Mouse (Mus musculus) lung, postnatal 0 days (tissue): ENCODE measurements around the gene Heatr5a. TPM values are rescaled to one million over a fixed set of nuclear protein-coding genes. Genes with fewer than 3 reads are reported as not detected.

ENCODE experiments used
- ATAC-seq: fragments of 200-750 bp; cut with Nextera tagmentation; 2 replicates; pipeline ENCODE4 v1.8.0; 2017; ENCODE audit warnings: moderate library complexity
- DNase-seq: peaks from one replicate; pipeline ENCODE4 v3.0.0-alpha.2; 2016; ENCODE audit warnings: low spot score
- H3K27ac ChIP-seq: fragments of 300-500 bp; sonication (generic); 2 replicates; pipeline ENCODE4 v1.5.1; 2014; ENCODE audit warnings: antibody characterized with exemption, mild to moderate bottlenecking, low read length, mixed read lengths
- H3K27me3 ChIP-seq: fragments of 300-500 bp; sonication (generic); replicated peaks from 2 replicates; pipeline ENCODE4 v1.6.1; 2014; ENCODE audit warnings: low read length, mixed read lengths; ENCODE audit not compliant: insufficient read depth
- H3K36me3 ChIP-seq: fragments of 300-500 bp; sonication (generic); 2 replicates; pipeline ENCODE4 v1.6.1; 2014; ENCODE audit warnings: low read length, mixed read lengths; ENCODE audit not compliant: insufficient read depth
- H3K4me1 ChIP-seq: fragments of 300-500 bp; sonication (generic); 2 replicates; pipeline ENCODE4 v1.6.1; 2014; ENCODE audit warnings: antibody characterized with exemption, low read depth, low read length, mixed read lengths; ENCODE audit not compliant: insufficient read depth
- H3K4me2 ChIP-seq: fragments of 300-500 bp; sonication (generic); replicated peaks from 2 replicates; pipeline ENCODE4 v1.6.1; 2014; ENCODE audit warnings: low read depth, mild to moderate bottlenecking, low read length, moderate library complexity, mixed read lengths
- H3K4me3 ChIP-seq: fragments of 300-500 bp; sonication (generic); 2 replicates; pipeline ENCODE4 v1.5.1; 2014; ENCODE audit warnings: low read depth, low read length
- H3K9ac ChIP-seq: fragments of 300-500 bp; sonication (generic); replicated peaks from 2 replicates; pipeline ENCODE4 v1.6.1; 2014; ENCODE audit warnings: low read depth, mild to moderate bottlenecking
- H3K9me3 ChIP-seq: fragments of 300-500 bp; sonication (generic); 2 replicates; pipeline ENCODE4 v1.6.1; 2016; ENCODE audit warnings: low read length, mixed read lengths
- CTCF ChIP-seq: IDR thresholded peaks from 2 replicates; pipeline ENCODE4 v1.5.1; 2016; ENCODE audit warnings: antibody characterized with exemption, mild to moderate bottlenecking
- EP300 ChIP-seq: IDR thresholded peaks from 2 replicates; pipeline ENCODE4 v1.6.1; 2016; ENCODE audit warnings: antibody characterized with exemption, mild to moderate bottlenecking, control low read depth
- WGBS: fragments of 180-500 bp; shearing (Covaris S2); extraction: QIAGEN DNeasy Blood & Tissue Kit; methylation state at CpG from one replicate; pipeline ENCODE4 v1.1.7; 2014; 5-methylcytosine and 5-hydroxymethylcytosine counted together
- polyA plus RNA-seq: library from polyadenylated mRNA; unstranded; fragments of >200 nt; fragmentation: Nextera tagmentation; extraction: Ambion mirVana; gene quantifications from 2 replicates; pipeline ENCODE4 v1.2.1, GENCODE M21; 2015

The Heatr5a gene
- polyA plus RNA-seq, 1 experiment from 2014 or later = 5.0 TPM

- Histone ChIP-seq H3K27me3 (no peaks in the 10 kb centered on the region), H3K4me1 (no peaks in the 10 kb centered on the region; the same call in 1 of the 2 replicates), H3K27ac (no peak overlapping the region), H3K36me3 (no peaks in the 10 kb centered on the region), H3K4me2 (peak overlapping the region; percentile 28; the same call in 1 of the 2 replicates), H3K9me3 (no peaks in the 10 kb centered on the region), H3K4me3 (no peak overlapping the region), H3K9ac (no peak overlapping the region)
- ATAC-seq = no peak
- WGBS = 61% methylated on average over 15 of the region's 15 CpGs
- no peak for DNase-seq
- no peak for TF ChIP-seq CTCF
- TF ChIP-seq EP300 = no peak
Measured at GRCm38 (mm10) chr12:52009928-52010629, 39.0 kb upstream of the Heatr5a start.

GRCm38 (mm10) chr12:52006633-52006994 lies 35.5 kb upstream of the Heatr5a start:
- WGBS = 25% methylated on average over 5 of the region's 5 CpGs

GRCm38 (mm10) chr12:52005877-52006632 lies 34.9 kb upstream of the Heatr5a start, which contains the start of gene Dtd2:
Gene Dtd2, minus strand, starts transcription at chr12:52006501.
- ATAC-seq = peak; percentile 98
- H3K9me3 ChIP-seq = no peaks in the 10 kb centered on the region
- WGBS = 2% methylated on average over 46 of the region's 46 CpGs
- peak within 1 kb of the TSS; percentile 66 for H3K27ac ChIP-seq
- no peaks in the 10 kb centered on the region for H3K27me3 ChIP-seq
- no peaks in the 10 kb centered on the region; the same call in 1 of the 2 replicates for H3K4me1 ChIP-seq
- DNase-seq = peak; percentile 94
- peak within 1 kb of the TSS; percentile 77 for H3K9ac ChIP-seq
- H3K4me2 ChIP-seq = peak within 1 kb of the TSS; percentile 85
- no peak for TF ChIP-seq EP300
- TF ChIP-seq CTCF = no peak
- H3K4me3 ChIP-seq = peak within 1 kb of the TSS; percentile 84
- no peaks in the 10 kb centered on the region for H3K36me3 ChIP-seq

More at GRCm38 (mm10) chr12:52006633-52006994, 35.5 kb upstream of the Heatr5a start:
- H3K9me3 ChIP-seq = no peaks in the 10 kb centered on the region
- H3K36me3 ChIP-seq = no peaks in the 10 kb centered on the region
- H3K4me1 ChIP-seq = no peaks in the 10 kb centered on the region; the same call in 1 of the 2 replicates
- H3K9ac ChIP-seq = peak overlapping the region; percentile 77; the same call in 1 of the 2 replicates
- no peak for DNase-seq
- no peak for TF ChIP-seq CTCF
- no peak for TF ChIP-seq EP300
- peak overlapping the region; percentile 84 for H3K4me3 ChIP-seq
- no peaks in the 10 kb centered on the region for H3K27me3 ChIP-seq
- peak; percentile 65 for ATAC-seq
- H3K4me2 ChIP-seq = peak overlapping the region; percentile 85
- H3K27ac ChIP-seq = 0 out of 2 replicates have a peak overlapping the region, but pooled peaks have one; percentile 4

- Histone ChIP-seq H3K27ac (no peak overlapping the region), H3K9ac (no peak overlapping the region), H3K4me1 (no peaks in the 10 kb centered on the region; the same call in 1 of the 2 replicates), H3K27me3 (no peaks in the 10 kb centered on the region), H3K36me3 (no peaks in the 10 kb centered on the region), H3K4me3 (no peak overlapping the region), H3K4me2 (no peak overlapping the region), H3K9me3 (no peaks in the 10 kb centered on the region)
- no peak for TF ChIP-seq EP300
- no peak for TF ChIP-seq CTCF
- DNase-seq (no peak), ATAC-seq (no peak)
- 85% methylated on average over 3 of the region's 3 CpGs for WGBS
Measured at GRCm38 (mm10) chr12:52002746-52003145, 31.6 kb upstream of the Heatr5a start.

- H3K4me3 ChIP-seq = no peak overlapping the region
- WGBS = 16% methylated on average over 4 of the region's 4 CpGs
- no peaks in the 10 kb centered on the region for H3K36me3 ChIP-seq
- no peak overlapping the region for H3K4me2 ChIP-seq
- H3K27me3 ChIP-seq = no peaks in the 10 kb centered on the region
- H3K27ac ChIP-seq = no peak overlapping the region
- ATAC-seq (peak; percentile 60), DNase-seq (peak; percentile 84)
- no peaks in the 10 kb centered on the region for H3K9me3 ChIP-seq
- no peak overlapping the region for H3K9ac ChIP-seq
- H3K4me1 ChIP-seq = no peaks in the 10 kb centered on the region; the same call in 1 of the 2 replicates
- TF ChIP-seq EP300 = no peak
- peak; percentile 86 for TF ChIP-seq CTCF
Measured at GRCm38 (mm10) chr12:52001544-52001943, 30.4 kb upstream of the Heatr5a start.

GRCm38 (mm10) chr12:51998366-51998932 lies 27.3 kb upstream of the Heatr5a start:
- TF ChIP-seq CTCF (no peak), EP300 (no peak)
- peaks cover 3% of the 10 kb centered on the region; the same call in 1 of the 2 replicates for H3K36me3 ChIP-seq
- H3K4me1 ChIP-seq = no peaks in the 10 kb centered on the region
- H3K9me3 ChIP-seq = no peaks in the 10 kb centered on the region
- H3K4me3 ChIP-seq = no peak overlapping the region
- no peak overlapping the region for H3K4me2 ChIP-seq
- H3K27ac ChIP-seq = no peak overlapping the region
- 77% methylated on average over 9 of the region's 9 CpGs for WGBS
- DNase-seq = no peak
- no peak for ATAC-seq
- H3K9ac ChIP-seq = no peak overlapping the region
- no peaks in the 10 kb centered on the region for H3K27me3 ChIP-seq
